Mouse (Mus musculus) stomach, postnatal 0 days (tissue): ENCODE results near the gene Rbak. TPM values are rescaled to one million over a fixed set of nuclear protein-coding genes. Genes with fewer than 3 reads are reported as not detected.
"Not testable (repeated sequence)": the region's sequence is repeated elsewhere in the genome, so short reads cannot be mapped to it uniquely, and the experiment has no call there.

Source experiments
- ATAC-seq: fragments of 200-750 bp; cut with Nextera tagmentation; 2 replicates; pipeline ENCODE4 v1.8.0; 2017; ENCODE audit not compliant: low FRiP score, low TSS enrichment
- DNase-seq: peaks from one replicate; pipeline ENCODE4 v3.0.0-alpha.2; 2016; ENCODE audit warnings: low spot score
- H3K27ac ChIP-seq: fragments of 300-500 bp; sonication (generic); replicated peaks from 2 replicates; pipeline ENCODE4 v1.5.1; 2014; ENCODE audit warnings: mild to moderate bottlenecking, control low read depth
- H3K27me3 ChIP-seq: fragments of 300-500 bp; sonication (generic); 2 replicates; pipeline ENCODE4 v1.6.1; 2014; ENCODE audit warnings: low read length; ENCODE audit not compliant: control insufficient read depth, insufficient read depth
- H3K36me3 ChIP-seq: fragments of 300-500 bp; sonication (generic); 2 replicates; pipeline ENCODE4 v1.6.1; 2014; ENCODE audit warnings: low read length, mixed read lengths; ENCODE audit not compliant: control insufficient read depth, insufficient read depth
- H3K4me1 ChIP-seq: fragments of 300-500 bp; sonication (generic); replicated peaks from 2 replicates; pipeline ENCODE4 v1.6.1; 2014; ENCODE audit warnings: antibody characterized with exemption; ENCODE audit not compliant: control insufficient read depth, insufficient read depth
- H3K4me2 ChIP-seq: fragments of 300-500 bp; sonication (generic); replicated peaks from 2 replicates; pipeline ENCODE4 v1.6.1; 2014; ENCODE audit warnings: low read depth, mild to moderate bottlenecking, control low read depth, moderate library complexity
- H3K4me3 ChIP-seq: fragments of 300-500 bp; sonication (generic); 2 replicates; pipeline ENCODE4 v1.5.1; 2014; ENCODE audit warnings: low read depth, low read length, control low read depth
- H3K9ac ChIP-seq: fragments of 300-500 bp; sonication (generic); 2 replicates; pipeline ENCODE4 v1.6.1; 2014; ENCODE audit warnings: mild to moderate bottlenecking, low read length, control low read depth, mixed read lengths
- H3K9me3 ChIP-seq: fragments of 300-500 bp; sonication (generic); 2 replicates; pipeline ENCODE4 v1.6.1; 2016; ENCODE audit warnings: low read length; ENCODE audit not compliant: control insufficient read depth
- CTCF ChIP-seq: IDR thresholded peaks from 2 replicates; pipeline ENCODE4 v1.5.1; 2016; ENCODE audit warnings: antibody characterized with exemption, low read depth, mild to moderate bottlenecking, moderate library complexity
- EP300 ChIP-seq: optimal IDR thresholded peaks from 2 replicates; pipeline ENCODE3; 2016; ENCODE audit warnings: antibody characterized with exemption
- WGBS: fragments of 180-500 bp; shearing (Covaris S2); extraction: QIAGEN DNeasy Blood & Tissue Kit; methylation state at CpG from one replicate; pipeline ENCODE4 v1.1.7; 2014; 5-methylcytosine and 5-hydroxymethylcytosine counted together
- polyA plus RNA-seq: library from polyadenylated mRNA; unstranded; fragments of >200 nt; fragmentation: Nextera tagmentation; extraction: Ambion mirVana; gene quantifications from 2 replicates; pipeline ENCODE4 v1.2.1, GENCODE M21; 2015

Gene Rbak
- polyA plus RNA-seq, 1 experiment from 2014 or later = 5.2 TPM

DNA sequence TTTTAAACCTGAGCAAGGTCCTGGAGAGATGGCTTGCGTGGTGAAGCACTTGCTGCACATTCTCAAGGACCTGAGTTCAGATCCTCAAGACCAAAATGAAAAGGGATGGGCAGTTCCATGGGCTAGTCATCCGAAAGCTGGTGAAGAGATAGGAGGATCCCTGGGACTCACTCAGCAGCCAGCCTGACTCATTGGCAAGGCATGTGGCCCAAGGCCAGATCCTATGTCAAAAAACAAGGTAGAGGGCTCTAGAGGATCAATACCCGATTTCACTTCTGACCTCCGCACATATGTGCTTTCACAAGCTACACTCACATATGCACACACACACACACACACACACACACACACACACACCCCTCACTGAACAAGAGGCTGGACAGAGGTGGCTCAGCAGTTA lies 15.9 kb upstream of the Rbak start:
- DNase-seq (no peak), ATAC-seq (no peak)
- 86% methylated on average over 4 of the region's 4 CpGs for WGBS
- TF ChIP-seq CTCF = no peak
- no peak for TF ChIP-seq EP300
- Histone ChIP-seq H3K4me3 (no peak overlapping the region), H3K9ac (no peak overlapping the region), H3K4me2 (no peak overlapping the region), H3K27ac (no peak overlapping the region), H3K4me1 (no peaks in the 10 kb centered on the region), H3K36me3 (no peaks in the 10 kb centered on the region), H3K27me3 (no peaks in the 10 kb centered on the region), H3K9me3 (no peaks in the 10 kb centered on the region)

DNA sequence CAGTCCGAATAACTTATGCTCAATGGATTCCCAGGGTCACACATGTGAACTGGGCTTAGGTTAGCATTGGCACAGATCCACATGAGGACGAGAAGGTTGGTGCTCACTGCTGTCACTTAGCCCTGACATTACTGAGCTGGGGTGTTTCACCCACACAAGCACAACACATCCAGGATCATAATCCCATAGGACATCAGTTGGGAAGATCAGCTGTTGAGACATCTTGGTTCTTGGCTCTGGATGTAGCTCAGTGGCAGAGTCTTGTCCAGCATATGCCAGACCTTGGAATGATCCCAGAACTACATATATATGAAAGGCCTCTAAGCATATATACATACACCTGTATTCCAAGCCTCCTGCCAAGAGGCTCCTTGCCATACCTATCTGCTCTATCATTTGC lies 14.6 kb upstream of the Rbak start:
- no peaks in the 10 kb centered on the region for H3K27me3 ChIP-seq

DNA sequence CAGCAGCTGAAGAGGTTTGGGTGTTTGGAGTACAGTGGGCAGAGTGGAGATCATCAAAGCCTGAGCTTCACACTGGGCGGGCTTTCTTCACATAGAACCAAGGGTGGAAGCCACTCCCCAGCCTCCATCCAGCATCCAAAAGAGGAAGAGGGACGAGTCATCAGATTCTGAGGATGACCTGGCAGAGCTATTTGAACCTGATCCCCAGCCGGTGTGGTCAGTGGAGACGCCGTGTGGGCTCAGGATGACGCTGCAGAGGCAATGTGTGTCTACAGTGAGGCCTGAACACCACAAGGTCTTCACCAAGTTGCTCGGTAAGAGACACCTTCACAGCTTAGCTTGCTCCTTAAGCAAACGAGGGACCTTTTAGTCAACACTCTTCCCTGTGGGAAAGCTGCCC lies 14.2 kb upstream of the Rbak start:
- not testable (repeated sequence) for H3K27ac ChIP-seq, DNase-seq, H3K4me1 ChIP-seq, H3K9ac ChIP-seq, H3K36me3 ChIP-seq, ATAC-seq, H3K27me3 ChIP-seq, H3K9me3 ChIP-seq, H3K4me2 ChIP-seq, H3K4me3 ChIP-seq
- 61% methylated on average over 8 of the region's 8 CpGs for WGBS

More for the DNA sequence above, 14.6 kb upstream of the Rbak start:
- Histone ChIP-seq H3K4me1 (no peaks in the 10 kb centered on the region), H3K4me3 (no peak overlapping the region), H3K4me2 (no peak overlapping the region), H3K9ac (no peak overlapping the region), H3K27ac (no peak overlapping the region), H3K36me3 (no peaks in the 10 kb centered on the region), H3K9me3 (no peaks in the 10 kb centered on the region)
- ATAC-seq (no peak), DNase-seq (no peak)
- WGBS = 60% methylated on average over 2 of the region's 2 CpGs
- TF ChIP-seq CTCF (no peak), EP300 (no peak)

- 86% methylated on average over 8 of the region's 8 CpGs for WGBS
- ATAC-seq (no peak), DNase-seq (no peak)
- no peak overlapping the region for H3K27ac ChIP-seq
- no peaks in the 10 kb centered on the region for H3K9me3 ChIP-seq
- TF ChIP-seq EP300 (no peak), CTCF (no peak)
- H3K4me3 ChIP-seq = no peak overlapping the region
- no peak overlapping the region for H3K4me2 ChIP-seq
- no peaks in the 10 kb centered on the region for H3K27me3 ChIP-seq
- H3K4me1 ChIP-seq = no peaks in the 10 kb centered on the region
- no peaks in the 10 kb centered on the region for H3K36me3 ChIP-seq
- H3K9ac ChIP-seq = no peak overlapping the region
These were observed 12.2 kb upstream of the Rbak start for GRCm38 (mm10) chr5:143192806-143193205.

- H3K27me3 ChIP-seq, H3K27ac ChIP-seq, H3K4me3 ChIP-seq, H3K9me3 ChIP-seq, H3K36me3 ChIP-seq, ATAC-seq, H3K9ac ChIP-seq, DNase-seq, H3K4me1 ChIP-seq, H3K4me2 ChIP-seq: not testable (repeated sequence)
- WGBS = no CpG with 5 or more reads among the region's 1 CpGs
These were observed 7.4 kb upstream of the Rbak start for GRCm38 (mm10) chr5:143188014-143188413.

DNA sequence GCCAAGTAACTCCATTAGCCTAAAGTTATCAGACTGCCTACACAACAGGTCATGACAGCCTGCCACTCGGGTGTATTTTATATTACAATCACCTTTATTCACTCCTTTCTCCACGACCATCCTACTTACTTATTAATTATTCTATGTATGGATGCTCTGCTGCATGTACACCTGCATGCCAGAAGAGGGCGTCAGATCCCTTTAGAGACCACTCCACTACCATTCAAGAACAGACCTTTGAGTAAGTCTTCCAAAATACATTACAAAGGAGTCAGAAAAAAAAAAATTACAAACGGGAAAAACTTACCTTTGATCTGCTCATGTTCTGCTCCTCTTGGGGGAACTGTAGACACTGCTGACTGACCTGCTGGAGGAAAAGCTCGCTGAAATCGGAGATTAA lies 1.4 kb downstream of the Rbak start:
- Histone ChIP-seq H3K9me3 (no peaks in the 10 kb centered on the region), H3K9ac (peak overlapping the region; percentile 91; the same call in 1 of the 2 replicates)
- TF ChIP-seq EP300 (no peak), CTCF (peak; percentile 76)

More for the DNA sequence above, 1.4 kb downstream of the Rbak start:
- no peaks in the 10 kb centered on the region for H3K4me1 ChIP-seq
- H3K36me3 ChIP-seq = peaks cover 16% of the 10 kb centered on the region
- WGBS = 26% methylated on average over 6 of the region's 6 CpGs
- no peak for ATAC-seq
- no peak overlapping the region for H3K4me3 ChIP-seq
- peak; percentile 32 for DNase-seq
- H3K4me2 ChIP-seq = peak overlapping the region; percentile 87
- no peaks in the 10 kb centered on the region for H3K27me3 ChIP-seq
- H3K27ac ChIP-seq = no peak overlapping the region
